Mouse (Mus musculus): ENCODE results near the gene Rapgef4.

GRCm38 (mm10) chr2:72079110-72079509 lies 98.1 kb downstream of the Rapgef4 start:
- TF ChIP-seq CTCF (IDR thresholded peaks at IDR 0.05; ENCODE audit: insufficient read depth, low read length) (no peak), POLR2A (IDR thresholded peaks at IDR 0.05; ENCODE audit: borderline replicate concordance, extremely low read depth, low read depth, low read length) (no peak)
